Mouse (Mus musculus) naive thymus-derived CD4-positive, alpha-beta T cell, adult 2 months (primary cell): ENCODE measurements around the gene Miga2.
"Not testable (repeated sequence)": the region's sequence is repeated elsewhere in the genome, so short reads cannot be mapped to it uniquely, and the experiment has no call there.

Experiments used
- DNase-seq: peaks from one replicate; pipeline ENCODE4 v3.0.0-alpha.2; 2011; ENCODE audit warnings: low read depth

Miga2 gene

GRCm38 (mm10) chr2:30397986-30398512, 34.0 kb downstream of the Miga2 start:
- DNase-seq: no peak

GRCm38 (mm10) chr2:30399191-30400171, 35.4 kb downstream of the Miga2 start:
- DNase-seq: no peak

GRCm38 (mm10) chr2:30401581-30401980, 37.5 kb downstream of the Miga2 start:
- no peak for DNase-seq

- no peak for DNase-seq
Measured at GRCm38 (mm10) chr2:30402351-30402826, 38.4 kb downstream of the Miga2 start.

GRCm38 (mm10) chr2:30402843-30403242, 38.8 kb downstream of the Miga2 start:
- DNase-seq: no peak

- DNase-seq: no peak
Measured at GRCm38 (mm10) chr2:30403870-30404269, 39.8 kb downstream of the Miga2 start.

GRCm38 (mm10) chr2:30407221-30407620, 43.2 kb downstream of the Miga2 start:
- DNase-seq: no peak

- no peak for DNase-seq
Measured at GRCm38 (mm10) chr2:30407778-30408177, 43.7 kb downstream of the Miga2 start.

- no peak for DNase-seq
Measured at GRCm38 (mm10) chr2:30408452-30409100, 44.5 kb downstream of the Miga2 start.

- DNase-seq: no peak
Measured at GRCm38 (mm10) chr2:30409454-30410176, 45.6 kb downstream of the Miga2 start.

GRCm38 (mm10) chr2:30413038-30413973, 49.3 kb downstream of the Miga2 start:
- DNase-seq: no peak

GRCm38 (mm10) chr2:30414101-30414500, 50.1 kb downstream of the Miga2 start:
- DNase-seq: no peak

GRCm38 (mm10) chr2:30414681-30415080, 50.6 kb downstream of the Miga2 start:
- DNase-seq: peak; percentile 35

GRCm38 (mm10) chr2:30415157-30415935, 51.3 kb downstream of the Miga2 start, which contains the start of gene Crat:
Gene Crat (minus strand): TSS chr2:30415813.
- DNase-seq: no peak

GRCm38 (mm10) chr2:30415936-30416648, 52.1 kb downstream of the Miga2 start, which contains the start of gene Ptpa:
Gene Ptpa (plus strand): TSS chr2:30416039.
- peak; percentile 96 for DNase-seq

GRCm38 (mm10) chr2:30416649-30416965, 52.6 kb downstream of the Miga2 start:
- peak; percentile 40 for DNase-seq

GRCm38 (mm10) chr2:30417154-30417553, 53.1 kb downstream of the Miga2 start:
- not testable (repeated sequence) for DNase-seq

GRCm38 (mm10) chr2:30417595-30418165, 53.6 kb downstream of the Miga2 start:
- no peak for DNase-seq

- DNase-seq: no peak
Measured at GRCm38 (mm10) chr2:30418259-30418658, 54.2 kb downstream of the Miga2 start.
